Mouse (Mus musculus): ENCODE measurements around the gene Ncor2. TPM values are rescaled to one million over a fixed set of nuclear protein-coding genes. Genes with fewer than 3 reads are reported as not detected.

Gene Ncor2
- polyA plus RNA-seq, 1 experiment, result 7.2 TPM

DNA sequence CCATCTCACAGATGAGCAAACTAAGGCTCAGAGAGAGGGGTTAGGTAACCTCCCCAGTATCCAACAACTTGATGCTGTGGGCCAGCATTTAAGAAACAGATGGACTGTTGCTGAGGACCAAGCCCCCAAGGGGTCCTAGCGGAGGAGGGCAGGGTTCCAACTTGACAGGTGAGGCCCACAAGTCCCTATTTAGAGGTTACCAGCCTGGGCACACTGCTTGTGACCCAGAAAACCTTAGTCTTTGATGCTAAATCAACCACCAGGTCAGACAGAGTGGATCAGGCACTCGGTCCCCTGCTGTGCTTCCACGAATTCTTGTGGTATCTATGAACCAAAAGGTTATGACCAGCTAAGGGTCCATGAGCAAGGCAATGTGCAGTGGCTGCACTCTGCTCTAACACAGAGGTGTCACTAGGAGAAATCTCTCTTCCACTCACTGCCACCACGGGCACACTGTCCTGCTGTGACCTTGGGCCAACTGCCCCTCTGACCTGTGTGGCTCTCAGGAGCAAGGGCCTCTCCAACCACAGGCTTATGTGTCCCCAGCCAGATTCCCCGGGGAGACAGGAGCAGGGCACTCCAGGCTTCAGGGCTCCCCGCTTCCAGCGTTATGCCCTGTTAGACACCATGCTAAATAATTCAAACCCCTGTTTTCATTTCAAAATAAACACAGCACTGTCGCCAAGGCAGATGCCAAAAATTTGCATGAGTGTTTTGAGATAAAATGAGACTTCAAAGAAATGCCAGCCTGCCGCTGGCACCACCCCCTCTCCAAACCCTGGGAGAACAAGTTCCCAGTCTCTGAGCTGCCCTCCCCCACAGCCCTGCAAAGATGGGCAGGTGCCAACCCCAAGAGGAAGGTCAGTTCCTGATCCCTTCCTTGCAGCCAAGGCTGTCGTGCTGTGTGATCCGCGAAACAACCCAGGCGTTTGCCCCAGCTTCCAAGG, 4.0 kb downstream of the Ncor2 start:
- Histone ChIP-seq H3K36me3 (ENCODE audit: control insufficient read depth) (no peaks in the 10 kb centered on the region), H3K4me3 (replicated peaks) (no peak overlapping the region), H3K9me3 (ENCODE audit: control insufficient read depth, low read length) (no peaks in the 10 kb centered on the region), H3K27me3 (ENCODE audit: control insufficient read depth) (peaks cover 11% of the 10 kb centered on the region), H3K4me1 (ENCODE audit: control insufficient read depth) (peaks cover 38% of the 10 kb centered on the region)
- no peak for TF ChIP-seq GATA1 (IDR thresholded peaks at IDR 0.05; ENCODE audit: low read length)
- TF ChIP-seq TAL1 (IDR thresholded peaks at IDR 0.05; ENCODE audit: low read length), result no peak

DNA sequence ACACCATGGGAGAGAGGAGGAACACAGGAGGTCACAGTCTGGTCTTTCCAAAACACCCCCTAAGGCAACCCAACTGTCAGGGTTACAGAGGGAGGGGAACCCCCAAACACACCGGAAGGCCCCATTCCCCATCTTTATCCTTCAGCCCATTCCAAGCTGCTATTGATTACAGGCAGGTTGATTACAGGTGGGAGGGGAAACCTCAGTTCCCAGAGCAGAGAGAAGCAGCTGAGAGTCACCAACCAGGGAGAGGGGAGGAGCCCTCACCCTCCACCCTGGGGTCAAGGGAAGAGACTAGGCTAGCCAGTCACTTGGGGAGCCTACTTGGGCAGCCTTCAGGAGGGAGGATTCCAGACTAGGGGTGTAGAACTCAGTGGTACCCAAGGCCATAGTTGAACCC, 5.2 kb downstream of the Ncor2 start:
- H3K9me3 ChIP-seq (ENCODE audit: control insufficient read depth, low read length), result no peaks in the 10 kb centered on the region
- peaks cover 4% of the 10 kb centered on the region; the same call in 1 of the 2 replicates for H3K27me3 ChIP-seq (ENCODE audit: control insufficient read depth)
- no peaks in the 10 kb centered on the region for H3K36me3 ChIP-seq (ENCODE audit: control insufficient read depth)
- no peak overlapping the region for H3K4me3 ChIP-seq (replicated peaks)
- H3K4me1 ChIP-seq (ENCODE audit: control insufficient read depth), result peaks cover 28% of the 10 kb centered on the region
- TF ChIP-seq TAL1 (IDR thresholded peaks at IDR 0.05; ENCODE audit: low read length) (no peak), GATA1 (IDR thresholded peaks at IDR 0.05; ENCODE audit: low read length) (no peak)

DNA sequence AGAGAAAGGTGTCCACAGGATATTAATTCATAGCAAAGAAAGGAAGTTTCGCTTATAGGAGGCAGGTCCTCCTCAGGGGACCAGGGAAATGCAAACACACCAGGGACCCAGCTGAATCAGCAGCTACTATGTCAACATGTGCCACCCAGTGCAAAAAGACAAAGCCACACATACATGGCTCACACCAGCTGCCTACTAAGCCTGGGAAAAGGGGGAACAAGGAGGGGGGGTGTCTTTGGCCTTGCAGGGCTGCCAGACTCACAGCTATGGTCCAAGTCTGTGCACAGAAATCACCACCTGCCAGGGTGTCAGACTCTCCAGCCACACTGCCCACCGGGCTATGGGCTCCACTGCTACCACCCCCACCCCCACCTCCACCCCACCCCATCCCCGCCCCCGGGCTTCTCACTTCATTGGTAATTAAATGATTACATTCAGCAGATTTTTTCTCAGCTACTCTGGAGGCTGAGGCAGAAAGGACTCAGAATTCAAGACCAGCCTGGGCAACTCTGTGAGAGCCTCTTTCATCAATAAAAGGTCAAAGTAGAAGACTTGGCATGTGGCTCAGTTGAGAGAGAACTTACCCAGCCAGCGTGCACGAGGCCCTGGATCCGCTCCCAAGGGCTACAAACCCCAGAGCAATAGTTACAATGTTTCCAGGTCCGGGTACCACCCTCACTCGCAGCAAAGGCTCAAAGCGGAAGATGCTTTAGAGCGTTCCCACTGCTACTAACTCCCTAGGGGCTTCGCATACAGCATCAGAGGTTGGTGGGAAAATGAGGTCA, 6.0 kb downstream of the Ncor2 start:
- no peak overlapping the region for H3K4me3 ChIP-seq (replicated peaks)
- no peaks in the 10 kb centered on the region for H3K36me3 ChIP-seq (ENCODE audit: control insufficient read depth)
- no peaks in the 10 kb centered on the region for H3K9me3 ChIP-seq (ENCODE audit: control insufficient read depth, low read length)
- peaks cover 20% of the 10 kb centered on the region for H3K4me1 ChIP-seq (ENCODE audit: control insufficient read depth)
- H3K27me3 ChIP-seq (ENCODE audit: control insufficient read depth), result no peaks in the 10 kb centered on the region
- TF ChIP-seq GATA1 (IDR thresholded peaks at IDR 0.05; ENCODE audit: low read length) (no peak), TAL1 (IDR thresholded peaks at IDR 0.05; ENCODE audit: low read length) (no peak)

DNA sequence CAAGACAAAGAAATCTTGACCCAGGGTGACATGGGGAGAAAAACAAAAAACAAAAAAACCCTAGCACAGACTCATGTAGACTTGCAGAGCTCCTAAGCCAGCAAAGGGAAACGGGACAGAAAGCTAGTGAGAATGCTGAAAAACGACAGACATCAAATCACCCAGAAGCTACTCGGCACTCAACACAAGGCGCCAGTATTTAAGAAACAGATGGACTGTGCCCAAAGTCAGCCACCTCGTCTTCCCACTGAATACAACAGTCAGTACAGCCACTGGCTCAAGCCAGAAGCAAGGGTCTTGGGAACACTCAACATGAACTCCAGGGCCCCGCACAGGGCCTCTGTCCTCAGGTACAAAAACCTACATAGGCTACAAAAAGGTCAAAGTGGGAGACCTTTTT, 7.8 kb downstream of the Ncor2 start:
- Histone ChIP-seq H3K27me3 (ENCODE audit: control insufficient read depth) (no peaks in the 10 kb centered on the region), H3K9me3 (ENCODE audit: control insufficient read depth, low read length) (no peaks in the 10 kb centered on the region), H3K4me1 (ENCODE audit: control insufficient read depth) (peaks cover 13% of the 10 kb centered on the region)

DNA sequence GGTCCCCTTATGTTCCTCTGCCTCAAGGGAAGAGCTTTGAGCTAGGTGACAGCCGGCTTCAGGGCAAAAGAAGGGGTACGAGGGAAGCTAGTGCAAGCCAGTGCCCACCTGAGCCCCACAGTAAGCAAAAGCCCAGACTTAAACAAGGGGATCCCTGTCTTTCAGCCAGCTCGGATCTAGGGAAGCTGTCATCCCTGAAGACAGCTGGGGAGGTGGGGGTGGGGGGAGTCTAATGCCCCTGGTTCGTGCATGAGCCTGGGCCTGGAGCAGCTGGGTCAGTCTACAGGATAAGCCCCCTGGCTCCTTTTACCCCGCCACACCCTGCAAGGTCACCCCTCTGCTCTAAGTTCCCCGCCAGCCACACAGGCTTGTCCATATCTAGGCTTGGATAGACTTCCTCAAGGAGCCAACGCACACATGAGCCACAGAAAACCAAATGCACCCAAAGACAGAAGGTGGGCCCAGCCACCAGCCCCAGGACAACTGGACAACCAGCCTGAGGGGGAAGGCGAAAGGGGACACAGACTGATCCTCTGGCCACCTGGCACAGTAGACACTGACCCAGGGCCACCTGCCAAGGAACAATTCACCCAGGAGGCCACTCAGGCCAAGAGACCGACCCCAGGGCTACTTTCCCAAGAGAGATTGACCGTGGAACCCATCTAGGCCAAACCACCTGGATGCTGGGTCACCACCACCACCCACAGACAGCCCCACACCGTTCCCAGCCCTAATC, 8.7 kb downstream of the Ncor2 start:
- Histone ChIP-seq H3K4me3 (replicated peaks) (no peak overlapping the region), H3K27me3 (ENCODE audit: control insufficient read depth) (no peaks in the 10 kb centered on the region), H3K4me1 (ENCODE audit: control insufficient read depth) (peaks cover 16% of the 10 kb centered on the region), H3K36me3 (ENCODE audit: control insufficient read depth) (no peaks in the 10 kb centered on the region), H3K9me3 (ENCODE audit: control insufficient read depth, low read length) (no peaks in the 10 kb centered on the region)
- TF ChIP-seq TAL1 (IDR thresholded peaks at IDR 0.05; ENCODE audit: low read length) (no peak), GATA1 (IDR thresholded peaks at IDR 0.05; ENCODE audit: low read length) (no peak)

More for the DNA sequence above, 7.8 kb downstream of the Ncor2 start:
- Histone ChIP-seq H3K4me3 (replicated peaks) (no peak overlapping the region), H3K36me3 (ENCODE audit: control insufficient read depth) (no peaks in the 10 kb centered on the region)
- TF ChIP-seq GATA1 (IDR thresholded peaks at IDR 0.05; ENCODE audit: low read length) (no peak), TAL1 (IDR thresholded peaks at IDR 0.05; ENCODE audit: low read length) (no peak)

DNA sequence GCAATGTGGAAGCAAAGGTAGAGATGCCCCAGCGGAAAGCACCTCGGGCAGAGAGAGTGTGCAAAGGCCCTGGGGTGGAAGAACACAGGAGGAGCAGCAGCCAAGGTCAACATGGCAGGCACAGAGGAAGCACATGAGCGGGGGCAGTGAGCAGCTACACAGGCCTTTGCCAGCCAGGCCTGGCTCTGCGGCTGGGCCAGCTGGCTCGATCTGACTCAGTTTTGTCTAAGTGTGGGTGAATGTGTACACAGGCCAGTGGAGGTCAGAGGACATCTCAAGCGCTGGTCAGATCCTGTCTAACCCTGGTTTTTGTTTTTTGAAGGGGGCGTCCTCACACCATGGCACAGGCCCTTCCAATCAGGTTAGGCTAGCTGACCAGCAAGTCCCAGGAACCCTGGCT, 10.9 kb downstream of the Ncor2 start:
- TF ChIP-seq GATA1 (IDR thresholded peaks at IDR 0.05; ENCODE audit: low read length), result no peak
- no peak for TF ChIP-seq TAL1 (IDR thresholded peaks at IDR 0.05; ENCODE audit: low read length)
- Histone ChIP-seq H3K4me1 (ENCODE audit: control insufficient read depth) (peaks cover 30% of the 10 kb centered on the region), H3K36me3 (ENCODE audit: control insufficient read depth) (no peaks in the 10 kb centered on the region), H3K27me3 (ENCODE audit: control insufficient read depth) (no peaks in the 10 kb centered on the region), H3K9me3 (ENCODE audit: control insufficient read depth, low read length) (no peaks in the 10 kb centered on the region), H3K4me3 (replicated peaks) (no peak overlapping the region)

DNA sequence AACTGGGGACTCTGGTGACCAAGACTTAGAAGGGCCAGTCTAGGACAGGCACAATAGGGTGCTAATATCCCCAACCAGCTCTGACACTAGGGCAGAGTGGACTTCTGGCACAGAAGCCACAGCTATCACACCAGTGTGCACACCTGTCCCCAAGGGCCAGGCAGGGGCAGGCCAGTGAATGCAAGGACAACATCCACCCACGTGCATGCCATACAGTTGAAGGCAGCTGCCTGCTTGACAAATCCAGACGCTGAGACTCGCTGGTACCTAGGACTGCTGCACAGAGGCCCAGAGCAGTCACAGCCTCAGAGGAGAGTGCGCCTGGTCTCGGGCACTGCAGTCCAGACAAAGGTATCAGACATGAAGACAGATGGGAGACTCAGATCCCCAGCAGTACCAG, 11.5 kb downstream of the Ncor2 start:
- Histone ChIP-seq H3K36me3 (ENCODE audit: control insufficient read depth) (no peaks in the 10 kb centered on the region), H3K4me1 (ENCODE audit: control insufficient read depth) (peaks cover 31% of the 10 kb centered on the region), H3K4me3 (replicated peaks) (no peak overlapping the region), H3K27me3 (ENCODE audit: control insufficient read depth) (no peaks in the 10 kb centered on the region), H3K9me3 (ENCODE audit: control insufficient read depth, low read length) (no peaks in the 10 kb centered on the region)
- TF ChIP-seq TAL1 (IDR thresholded peaks at IDR 0.05; ENCODE audit: low read length) (no peak), GATA1 (IDR thresholded peaks at IDR 0.05; ENCODE audit: low read length) (no peak)

DNA sequence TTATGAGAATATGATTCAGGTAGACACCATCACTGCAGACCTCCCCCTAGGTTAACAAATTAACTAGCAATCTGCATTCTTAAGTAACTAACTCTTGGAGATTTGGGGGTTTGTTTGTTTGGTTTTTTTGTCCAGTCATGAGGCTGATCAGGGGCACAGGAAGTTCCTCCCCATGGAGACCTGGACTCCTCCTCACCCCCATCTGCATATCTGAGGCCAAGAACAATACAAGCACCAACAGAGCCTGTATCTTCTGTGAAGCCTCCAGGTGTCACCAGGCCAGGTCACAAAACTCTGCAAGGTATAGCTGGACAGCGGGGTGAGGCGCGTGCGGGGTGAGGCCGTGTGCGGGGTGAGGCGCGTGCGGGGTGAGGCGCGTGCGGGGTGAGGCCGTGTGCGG, 13.0 kb downstream of the Ncor2 start:
- Histone ChIP-seq H3K4me1 (ENCODE audit: control insufficient read depth) (peaks cover 33% of the 10 kb centered on the region), H3K27me3 (ENCODE audit: control insufficient read depth) (no peaks in the 10 kb centered on the region), H3K4me3 (replicated peaks) (no peak overlapping the region), H3K36me3 (ENCODE audit: control insufficient read depth) (no peaks in the 10 kb centered on the region), H3K9me3 (ENCODE audit: control insufficient read depth, low read length) (no peaks in the 10 kb centered on the region)
- TF ChIP-seq TAL1 (IDR thresholded peaks at IDR 0.05; ENCODE audit: low read length) (no peak), GATA1 (IDR thresholded peaks at IDR 0.05; ENCODE audit: low read length) (no peak)
